ENCODE assay signal across 8 mouse cellular contexts in genomic region chr7:39544242-39545111, GRCm38 (mm10). TPM values are rescaled to one million over a fixed set of nuclear protein-coding genes. Genes with fewer than 3 reads are reported as not detected.
DNase-seq lines count a peak whose midpoint lies in the region; ATAC-seq lines count a peak whose summit lies in the region.

No protein-coding gene starts in this region.

- H3K9me3 ChIP-seq in embryonic facial prominence, embryonic 10.5 days, result no peaks in the 10 kb centered on the region
- H3K9me3 ChIP-seq in intestine, embryonic 15.5 days, result no peaks in the 10 kb centered on the region
- no peaks in the 10 kb centered on the region for H3K9me3 ChIP-seq in midbrain, embryonic 10.5 days (replicated peaks)

- H3K9ac ChIP-seq in intestine, embryonic 15.5 days, result peak overlapping the region; percentile 84

- 0 out of 2 replicates have a peak, but pooled peaks cover 4% of the 10 kb centered on the region for H3K4me1 ChIP-seq in embryonic facial prominence, embryonic 10.5 days
- no peaks in the 10 kb centered on the region for H3K4me1 ChIP-seq in intestine, embryonic 15.5 days (replicated peaks)
- peaks cover 15% of the 10 kb centered on the region for H3K4me1 ChIP-seq in midbrain, embryonic 10.5 days

- peak overlapping the region; percentile 70 for H3K4me3 ChIP-seq in embryonic facial prominence, embryonic 10.5 days
- H3K4me3 ChIP-seq in intestine, embryonic 15.5 days (replicated peaks), result peak overlapping the region; percentile 69
- H3K4me3 ChIP-seq in midbrain, embryonic 10.5 days, result peak overlapping the region; percentile 69

- DNase-seq in adrenal gland, postnatal 14 days, result peak; percentile 89
- DNase-seq in embryonic facial prominence, embryonic 10.5 days (ENCODE audit: low spot score), result peak; percentile 89
- peak; percentile 48 to 77 for DNase-seq in gastrocnemius, postnatal 4 days (ENCODE audit: low spot score in 2 of 2)
- DNase-seq in left cerebral cortex, postnatal 36 days (ENCODE audit: low spot score in 2 of 2), result peak; percentile 43 to 44
- peak; percentile 86 for DNase-seq in midbrain, embryonic 10.5 days (ENCODE audit: low spot score)
- peak; percentile 17 to 39 for DNase-seq in right cerebral cortex, postnatal 36 days (ENCODE audit: low spot score in 2 of 2)
- peak; percentile 75 to 77 for DNase-seq in urinary bladder, postnatal 4 days (ENCODE audit: low spot score in 2 of 2)

- peak overlapping the region; percentile 71 for H3K4me2 ChIP-seq in intestine, embryonic 15.5 days (replicated peaks)

- ATAC-seq in intestine, embryonic 15.5 days, result peak; percentile 98

- H3K27me3 ChIP-seq in embryonic facial prominence, embryonic 10.5 days (replicated peaks; ENCODE audit: low read depth, poor library complexity, severe bottlenecking), result no peaks in the 10 kb centered on the region
- no peaks in the 10 kb centered on the region for H3K27me3 ChIP-seq in intestine, embryonic 15.5 days (replicated peaks)
- no peaks in the 10 kb centered on the region for H3K27me3 ChIP-seq in midbrain, embryonic 10.5 days (ENCODE audit: low read depth, poor library complexity, severe bottlenecking)

- whole genome bisulfite sequencing in embryonic facial prominence, embryonic 10.5 days, result under 1% methylated on average over 43 of the region's 43 CpGs
- WGBS in intestine, embryonic 15.5 days, result under 1% methylated on average over 43 of the region's 43 CpGs
- WGBS in midbrain, embryonic 10.5 days, result 1% methylated on average over 43 of the region's 43 CpGs

- no peaks in the 10 kb centered on the region for H3K36me3 ChIP-seq in embryonic facial prominence, embryonic 10.5 days (replicated peaks)
- H3K36me3 ChIP-seq in intestine, embryonic 15.5 days, result no peaks in the 10 kb centered on the region
- no peaks in the 10 kb centered on the region for H3K36me3 ChIP-seq in midbrain, embryonic 10.5 days

- intact Hi-C loops in left cerebral cortex, postnatal 36 days (cut with DNase I), result no loop called here

- H3K27ac ChIP-seq in embryonic facial prominence, embryonic 10.5 days (replicated peaks), result peak overlapping the region; percentile 91
- H3K27ac ChIP-seq in intestine, embryonic 15.5 days, result peak overlapping the region; percentile 97
- H3K27ac ChIP-seq in midbrain, embryonic 10.5 days (replicated peaks), result peak overlapping the region; percentile 88

RNA-seq across cellular contexts. Expression of gene Zfp619, which starts 26.9 kb away (rescaled TPM):
- 2.3 and 2.7 TPM in 2 replicates for total RNA-seq in adrenal gland, postnatal 14 days (2021)
- polyA plus RNA-seq in embryonic facial prominence, embryonic 10.5 days (2016; fragmentation: Nextera tagmentation; extraction: Ambion mirVana), result 2.5 and 2.8 TPM in 2 replicates
- total RNA-seq in gastrocnemius, postnatal 4 days (2021), result 1 to 10 TPM; 2.7 to 2.8 TPM
- polyA plus RNA-seq in intestine, embryonic 15.5 days (2015; fragmentation: Nextera tagmentation; extraction: Ambion mirVana), result 0.97 and 1.2 TPM in 2 replicates
- total RNA-seq in left cerebral cortex, postnatal 36 days (2021), result 1 to 10 TPM; 4.1 to 4.9 TPM
- 2.7 and 3.1 TPM in 2 replicates for polyA plus RNA-seq in midbrain, embryonic 10.5 days (2016; fragmentation: Nextera tagmentation; extraction: Ambion mirVana)

Comparison
In these comparisons a context has a peak if more than half of its experiments do, and no peak if none do; other contexts are left out.
1. Peak in every context shown above with its lines: DNase-seq, ATAC-seq, H3K4me3 ChIP-seq and H3K27ac ChIP-seq.
2. DNase-seq: peak in every context shown above with its lines; median percentile 89 in adrenal gland, postnatal 14 days; 89 in embryonic facial prominence, embryonic 10.5 days; 86 in midbrain, embryonic 10.5 days; 76 in urinary bladder, postnatal 4 days; 62 in gastrocnemius, postnatal 4 days; 44 in left cerebral cortex, postnatal 36 days; 28 in right cerebral cortex, postnatal 36 days.